Mouse (Mus musculus) cortical plate, adult 2 months (tissue): ENCODE results near the gene Dapk1. TPM values are rescaled to one million over a fixed set of nuclear protein-coding genes. Genes with fewer than 3 reads are reported as not detected.

Source experiments
- H3K27ac ChIP-seq: fragments of 200-500 bp; 2 replicates; pipeline ENCODE4 v1.5.1; 2012; ENCODE audit warnings: low read length, control low read depth, inconsistent platforms; ENCODE audit not compliant: insufficient read depth
- H3K4me1 ChIP-seq: fragments of 200-500 bp; 2 replicates; pipeline ENCODE4 v1.6.1; 2011; ENCODE audit warnings: low read length; ENCODE audit not compliant: control insufficient read depth, insufficient read depth
- H3K4me3 ChIP-seq: fragments of 200-500 bp; 2 replicates; pipeline ENCODE4 v1.5.1; 2011; ENCODE audit warnings: mild to moderate bottlenecking, low read length, control low read depth; ENCODE audit not compliant: insufficient read depth
- CTCF ChIP-seq: fragments of 200-500 bp; IDR thresholded peaks from 2 replicates; pipeline ENCODE4 v1.5.1; 2011; ENCODE audit warnings: mild to moderate bottlenecking, control low read depth, low read length; ENCODE audit not compliant: insufficient read depth; ENCODE audit errors: extremely low read depth
- POLR2A ChIP-seq: fragments of 200-500 bp; IDR thresholded peaks from 2 replicates; pipeline ENCODE4 v1.6.1; 2011; ENCODE audit warnings: mild to moderate bottlenecking, low read length, control low read depth; ENCODE audit not compliant: insufficient read depth; ENCODE audit errors: extremely low read depth
- polyA plus RNA-seq: library from polyadenylated mRNA; depleted of rRNA; stranded (reverse); fragments of >200 nt; gene quantifications from 2 replicates; pipeline ENCODE4 v1.2.3, GENCODE M21; 2012

The Dapk1 gene
- polyA plus RNA-seq, 1 experiment: 57.4 TPM

GRCm38 (mm10) chr13:60696323-60696722 is 94.6 kb downstream of the Dapk1 start:
- Histone ChIP-seq H3K4me1 (peaks cover 7% of the 10 kb centered on the region; the same call in 1 of the 2 replicates), H3K27ac (no peak overlapping the region), H3K4me3 (no peak overlapping the region)
- TF ChIP-seq POLR2A (no peak), CTCF (no peak)

GRCm38 (mm10) chr13:60696741-60697140 is 95.0 kb downstream of the Dapk1 start:
- Histone ChIP-seq H3K27ac (no peak overlapping the region), H3K4me3 (no peak overlapping the region), H3K4me1 (peaks cover 7% of the 10 kb centered on the region; the same call in 1 of the 2 replicates)
- TF ChIP-seq POLR2A (no peak), CTCF (no peak)

GRCm38 (mm10) chr13:60698021-60698420 is 96.3 kb downstream of the Dapk1 start:
- peaks cover 7% of the 10 kb centered on the region; the same call in 1 of the 2 replicates for H3K4me1 ChIP-seq
- TF ChIP-seq CTCF: no peak
- TF ChIP-seq POLR2A: no peak
- H3K27ac ChIP-seq: no peak overlapping the region
- H3K4me3 ChIP-seq: no peak overlapping the region

GRCm38 (mm10) chr13:60701671-60702171 is 100.0 kb downstream of the Dapk1 start:
- TF ChIP-seq CTCF: no peak
- no peak for TF ChIP-seq POLR2A
- Histone ChIP-seq H3K4me1 (no peaks in the 10 kb centered on the region; the same call in 1 of the 2 replicates), H3K4me3 (no peak overlapping the region), H3K27ac (no peak overlapping the region)

GRCm38 (mm10) chr13:60707541-60708468 is 106.1 kb downstream of the Dapk1 start:
- Histone ChIP-seq H3K4me1 (peaks cover 10% of the 10 kb centered on the region), H3K4me3 (no peak overlapping the region), H3K27ac (peak overlapping the region; percentile 6; the same call in 1 of the 2 replicates)
- TF ChIP-seq CTCF (no peak), POLR2A (no peak)

DNA sequence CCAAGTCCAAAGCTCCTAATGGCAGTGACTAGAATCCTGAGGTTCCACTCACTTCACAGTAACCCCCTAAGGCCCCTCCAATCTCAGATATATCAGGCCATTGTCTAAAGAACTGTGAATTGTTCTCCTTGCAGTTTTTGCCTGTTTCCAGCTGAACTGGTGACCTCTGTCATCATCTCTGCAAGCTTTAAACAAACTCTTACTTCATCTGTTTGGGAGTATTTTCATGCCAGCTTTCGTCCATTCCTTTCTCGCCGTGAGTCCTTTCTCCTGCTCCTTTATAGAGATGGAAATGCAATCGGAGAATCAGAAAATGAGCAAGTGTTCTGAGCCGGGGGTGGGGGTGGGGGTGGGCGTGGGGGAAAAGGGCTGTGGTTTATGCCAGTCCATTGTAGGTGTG is 107.4 kb downstream of the Dapk1 start:
- Histone ChIP-seq H3K4me1 (peaks cover 13% of the 10 kb centered on the region), H3K4me3 (no peak overlapping the region), H3K27ac (no peak overlapping the region)
- TF ChIP-seq CTCF: no peak
- no peak for TF ChIP-seq POLR2A

- Histone ChIP-seq H3K4me3 (no peak overlapping the region), H3K4me1 (peaks cover 13% of the 10 kb centered on the region), H3K27ac (no peak overlapping the region)
- TF ChIP-seq CTCF: no peak
- TF ChIP-seq POLR2A: no peak
Measured at GRCm38 (mm10) chr13:60710963-60711362, 109.2 kb downstream of the Dapk1 start.

DNA sequence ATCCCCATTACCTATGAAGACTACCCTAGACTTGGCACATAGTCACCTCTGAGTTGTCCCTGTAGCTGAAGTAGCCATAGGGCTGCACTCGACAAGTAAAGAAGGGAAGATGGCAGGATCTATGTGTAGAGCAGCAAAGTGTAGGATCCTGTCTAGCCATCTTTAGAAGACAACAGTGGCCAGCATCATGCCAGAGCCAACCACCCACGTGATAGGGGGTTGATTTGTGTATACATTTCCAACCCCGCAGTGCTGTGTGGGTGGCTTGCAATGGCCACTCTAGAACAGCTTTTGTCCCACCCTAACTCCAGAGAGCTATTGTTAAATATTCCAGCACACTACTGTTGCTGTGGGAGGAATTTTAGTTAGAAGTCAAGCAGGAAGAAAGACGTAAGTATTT is 111.8 kb downstream of the Dapk1 start:
- Histone ChIP-seq H3K4me3 (no peak overlapping the region), H3K27ac (no peak overlapping the region), H3K4me1 (peaks cover 8% of the 10 kb centered on the region)
- TF ChIP-seq POLR2A (no peak), CTCF (no peak)

DNA sequence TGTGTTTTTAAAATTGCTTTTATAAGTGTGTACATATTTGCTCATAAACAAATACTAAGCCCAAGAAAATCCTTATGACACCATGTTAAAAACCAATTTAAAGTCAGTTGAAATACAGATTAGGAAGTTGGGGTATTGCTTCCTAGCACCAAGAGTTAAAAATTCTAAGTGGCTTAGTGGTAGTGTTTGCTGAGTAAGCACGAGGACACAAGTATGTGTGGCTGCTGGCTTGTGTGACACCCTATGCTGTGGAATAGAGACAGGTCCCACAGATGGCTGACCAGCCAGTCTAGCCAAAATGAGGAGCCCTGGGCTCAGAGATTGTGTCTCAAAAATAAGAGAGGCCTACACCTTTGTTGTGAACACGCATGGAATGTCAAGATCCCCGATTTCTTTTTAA is 114.4 kb downstream of the Dapk1 start:
- H3K4me1 ChIP-seq: peaks cover 8% of the 10 kb centered on the region
- H3K27ac ChIP-seq: no peak overlapping the region
- H3K4me3 ChIP-seq: no peak overlapping the region
- no peak for TF ChIP-seq POLR2A
- TF ChIP-seq CTCF: no peak

DNA sequence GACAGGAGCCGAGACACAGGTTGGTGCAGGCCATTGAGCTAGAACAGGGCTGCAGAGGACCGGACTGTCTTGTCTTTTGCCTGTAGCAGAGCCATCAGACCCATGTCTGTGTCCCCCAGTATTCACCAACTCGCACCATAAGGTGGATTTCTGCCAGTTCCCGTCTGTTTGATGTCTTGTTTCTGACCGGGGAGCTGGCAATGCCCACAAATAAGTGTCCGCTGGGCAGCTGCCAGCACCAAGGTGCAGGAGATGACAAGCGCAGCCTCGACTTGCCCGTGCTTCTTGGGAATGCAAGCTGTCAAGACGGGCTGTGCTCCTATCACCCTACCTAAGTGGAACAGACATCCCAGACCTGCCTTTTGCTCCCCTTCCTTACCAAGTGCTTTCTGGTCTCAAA is 115.7 kb downstream of the Dapk1 start:
- H3K27ac ChIP-seq: no peak overlapping the region
- no peak overlapping the region for H3K4me3 ChIP-seq
- TF ChIP-seq CTCF (no peak), POLR2A (no peak)
- H3K4me1 ChIP-seq: peaks cover 3% of the 10 kb centered on the region; the same call in 1 of the 2 replicates
